Mouse (Mus musculus) spleen, adult 2 months (tissue): Measurements from ENCODE around the gene Slco4a1.

Experiments
- CTCF ChIP-seq: fragments of 200-500 bp; IDR thresholded peaks from 2 replicates; pipeline ENCODE4 v1.5.1; 2011; ENCODE audit warnings: mild to moderate bottlenecking, inconsistent platforms; ENCODE audit not compliant: insufficient read depth, insufficient read length, insufficient replicate concordance; ENCODE audit errors: extremely low read depth
- POLR2A ChIP-seq: fragments of 200-500 bp; IDR thresholded peaks from 2 replicates; pipeline ENCODE4 v1.6.1; 2011; ENCODE audit warnings: low read depth, low read length, inconsistent platforms

- no peak for TF ChIP-seq CTCF
- TF ChIP-seq POLR2A = no peak
These were observed 1.6 kb downstream of the Slco4a1 start for GRCm38 (mm10) chr2:180457680-180458079.
